ENCODE assay signal across 23 mouse cellular contexts in genomic region chr12:25549735-25550134, GRCm38 (mm10).
"Had no signal": no experiment of that assay in that cellular context is flagged by ENCODE, and none has a peak within 500 bp of the region (broad histone marks: within the 10 kb centered on the region; RNA-seq: fewer than 3 reads in every experiment).

No protein-coding gene starts in this region.

- DNase-seq: kidney, adult 18-20 months; kidney, postnatal 25 days; layer of hippocampus, adult 9-11 months; liver; lung, adult 18-20 months; lung, postnatal 10 days; lung, postnatal 36 days; right cerebral cortex, postnatal 14 days; right cerebral cortex, postnatal 4 days; thymus, adult 18-20 months; thymus, postnatal 36 days had no signal

- H3K36me3 ChIP-seq: limb, embryonic 10.5 days; limb, embryonic 13.5 days; liver, embryonic 12.5 days; liver, embryonic 15.5 days; lung, embryonic 15.5 days; midbrain, embryonic 10.5 days; midbrain, embryonic 13.5 days had no signal

- H3K27me3 ChIP-seq: limb, embryonic 13.5 days; liver, embryonic 12.5 days; liver, embryonic 15.5 days; lung, embryonic 15.5 days; midbrain, embryonic 13.5 days had no signal

- H3K4me2 ChIP-seq: limb, embryonic 13.5 days; liver, embryonic 12.5 days; liver, embryonic 15.5 days; lung, embryonic 15.5 days; midbrain, embryonic 13.5 days had no signal

- H3K4me1 ChIP-seq: limb, embryonic 10.5 days; limb, embryonic 13.5 days; liver, embryonic 12.5 days; liver, embryonic 15.5 days; lung, embryonic 15.5 days; megakaryocyte, embryonic 14.5 days; midbrain, embryonic 10.5 days; midbrain, embryonic 13.5 days had no signal

- H3K9ac ChIP-seq: limb, embryonic 13.5 days; liver, embryonic 12.5 days; liver, embryonic 15.5 days; lung, embryonic 15.5 days; midbrain, embryonic 13.5 days had no signal

- H3K27ac ChIP-seq: kidney, postnatal 0 days; layer of hippocampus, adult 2 months; limb, embryonic 10.5 days; limb, embryonic 13.5 days; liver, embryonic 12.5 days; liver, embryonic 15.5 days; lung, embryonic 15.5 days; midbrain, embryonic 10.5 days; midbrain, embryonic 13.5 days had no signal

- H3K4me3 ChIP-seq: layer of hippocampus, adult 2 months; limb, embryonic 10.5 days; limb, embryonic 13.5 days; liver, embryonic 12.5 days; liver, embryonic 15.5 days; lung, embryonic 15.5 days; megakaryocyte, embryonic 14.5 days; midbrain, embryonic 10.5 days; midbrain, embryonic 13.5 days; myocyte had no signal

- ATAC-seq: liver, embryonic 12.5 days; midbrain, embryonic 13.5 days; midbrain, embryonic 16.5 days had no signal

- H3K9me3 ChIP-seq: limb, embryonic 10.5 days; limb, embryonic 13.5 days; liver, embryonic 12.5 days; liver, embryonic 15.5 days; lung, embryonic 15.5 days; megakaryocyte, embryonic 14.5 days; midbrain, embryonic 10.5 days; midbrain, embryonic 13.5 days had no signal
